26 mouse cellular contexts compared by ENCODE assay signal in genomic region chr3:84610183-84610710, GRCm38 (mm10). TPM values are rescaled to one million over a fixed set of nuclear protein-coding genes. Genes with fewer than 3 reads are reported as not detected.
DNase-seq lines count a peak whose midpoint lies in the region; ATAC-seq and TF ChIP-seq lines count a peak whose summit lies in the region.
"Had no signal": no experiment of that assay in that cellular context is flagged by ENCODE, and none has a peak within 500 bp of the region (broad histone marks: within the 10 kb centered on the region; RNA-seq: fewer than 3 reads in every experiment).

No protein-coding gene starts in this region.

- no peak for TF ChIP-seq CTCF in small intestine, adult 2 months (IDR thresholded peaks at IDR 0.05; ENCODE audit: extremely low read depth, insufficient read length, insufficient replicate concordance, low read depth, low read length)

- TF ChIP-seq POLR2A in small intestine, adult 2 months (IDR thresholded peaks at IDR 0.05; ENCODE audit: low read depth, low read length) = no peak

- WGBS in intestine, embryonic 16.5 days = 58% methylated on average over 9 of the region's 9 CpGs
- WGBS in kidney, embryonic 15.5 days = 53% methylated on average over 9 of the region's 9 CpGs
- 28% methylated on average over 9 of the region's 9 CpGs for WGBS in small intestine, adult 2 months
- WGBS in forebrain, embryonic 14.5 days = 86% methylated on average over 9 of the region's 9 CpGs

- peak; percentile 94 for ATAC-seq in intestine, embryonic 16.5 days
- peak; percentile 89 for ATAC-seq in kidney, embryonic 15.5 days (replicated peaks; ENCODE audit: low FRiP score)
- ATAC-seq in forebrain, embryonic 14.5 days = no peak
- ATAC-seq: forebrain, embryonic 16.5 days had no signal

- H3K36me3 ChIP-seq in ES-E14 (ENCODE audit: control insufficient read depth, insufficient read depth, low read length, poor library complexity, severe bottlenecking) = no peaks in the 10 kb centered on the region
- H3K36me3 ChIP-seq in intestine, embryonic 16.5 days (ENCODE audit: control insufficient read depth, insufficient read depth, low read length) = no peaks in the 10 kb centered on the region
- no peaks in the 10 kb centered on the region for H3K36me3 ChIP-seq in kidney, embryonic 15.5 days
- no peaks in the 10 kb centered on the region for H3K36me3 ChIP-seq in small intestine, adult 2 months (ENCODE audit: control insufficient read depth, insufficient read depth, low read length)
- H3K36me3 ChIP-seq in forebrain, embryonic 14.5 days (ENCODE audit: control insufficient read depth, insufficient read depth, low read length) = no peaks in the 10 kb centered on the region
- H3K36me3 ChIP-seq: G1E; heart, embryonic 13.5 days; lung, embryonic 15.5 days had no signal

- no peak for DNase-seq in ES-E14 (ENCODE audit: low read depth, low spot score)
- DNase-seq in cerebellum, adult 8-10 months = no peak
- no peak for DNase-seq in cerebellum, postnatal 36 days
- DNase-seq in forebrain, embryonic 14.5 days (ENCODE audit: low spot score) = no peak
- DNase-seq: adrenal gland, postnatal 10 days; cerebellum, adult 11 months; gastrocnemius, adult 2 months; left cerebral cortex, postnatal 4 days; midbrain, embryonic 14.5 days; right cerebral cortex, postnatal 4 days; thymus, adult 18-20 months had no signal

- H3K9ac ChIP-seq in ES-E14 (ENCODE audit: insufficient read depth, low read depth, low read length, poor library complexity, severe bottlenecking) = no peak overlapping the region
- H3K9ac ChIP-seq in intestine, embryonic 16.5 days (ENCODE audit: low read depth, low read length) = no peak overlapping the region
- H3K9ac ChIP-seq in kidney, embryonic 15.5 days = no peak overlapping the region
- H3K9ac ChIP-seq in forebrain, embryonic 14.5 days (ENCODE audit: low read length) = no peak overlapping the region
- H3K9ac ChIP-seq: heart, embryonic 13.5 days; lung, embryonic 15.5 days had no signal

- in situ Hi-C loops in ES-E14 (cut with MboI; ENCODE audit: low sequenced_read_pairs in 2 of 2, unreplicated experiment in 2 of 2) = no loop called here

- H3K9me3 ChIP-seq in ES-E14 (ENCODE audit: control insufficient read depth, insufficient read depth, low read depth, low read length) = no peaks in the 10 kb centered on the region
- H3K9me3 ChIP-seq in intestine, embryonic 16.5 days (ENCODE audit: control insufficient read depth, low read length) = no peaks in the 10 kb centered on the region
- H3K9me3 ChIP-seq in kidney, embryonic 15.5 days (replicated peaks) = 0 out of 2 replicates have a peak, but pooled peaks cover 8% of the 10 kb centered on the region
- no peaks in the 10 kb centered on the region for H3K9me3 ChIP-seq in forebrain, embryonic 14.5 days (replicated peaks; ENCODE audit: control insufficient read depth, low read length)
- H3K9me3 ChIP-seq: lung, embryonic 15.5 days had no signal

- no peak overlapping the region for H3K4me3 ChIP-seq in ES-E14 (ENCODE audit: insufficient read depth in 1 of 2, low read depth in 1 of 2, low read length in 2 of 2, poor library complexity in 1 of 2, severe bottlenecking in 1 of 2)
- no peak overlapping the region for H3K4me3 ChIP-seq in intestine, embryonic 16.5 days (ENCODE audit: low read length)
- no peak overlapping the region for H3K4me3 ChIP-seq in kidney, embryonic 15.5 days (replicated peaks)
- H3K4me3 ChIP-seq in small intestine, adult 2 months (ENCODE audit: low read depth, low read length) = no peak overlapping the region
- no peak overlapping the region for H3K4me3 ChIP-seq in forebrain, embryonic 14.5 days (ENCODE audit: low read depth, low read length)
- H3K4me3 ChIP-seq: erythroblast, embryonic 14.5 days; gastrocnemius, adult 2 months; heart, embryonic 13.5 days; lung, embryonic 15.5 days had no signal

- 0 out of 2 replicates have a peak overlapping the region, but pooled peaks have one; percentile 5 for H3K27ac ChIP-seq in ES-E14 (ENCODE audit: insufficient read depth, low read depth, low read length, poor library complexity, severe bottlenecking)
- peak overlapping the region; percentile 48 for H3K27ac ChIP-seq in intestine, embryonic 16.5 days (ENCODE audit: low read length)
- no peak overlapping the region for H3K27ac ChIP-seq in kidney, embryonic 15.5 days
- peak overlapping the region; percentile 96 for H3K27ac ChIP-seq in small intestine, adult 2 months (ENCODE audit: insufficient read depth, low read depth, low read length)
- no peak overlapping the region for H3K27ac ChIP-seq in forebrain, embryonic 14.5 days (ENCODE audit: low read depth, low read length)
- H3K27ac ChIP-seq: gastrocnemius, adult 2 months; heart, embryonic 13.5 days; lung, embryonic 15.5 days; macrophage had no signal

- H3K4me1 ChIP-seq in ES-E14 (ENCODE audit: control insufficient read depth in 2 of 2, insufficient read depth in 2 of 2, low read length in 2 of 2, poor library complexity in 1 of 2) = no peaks in the 10 kb centered on the region
- no peaks in the 10 kb centered on the region for H3K4me1 ChIP-seq in intestine, embryonic 16.5 days (ENCODE audit: control insufficient read depth, insufficient read depth, low read length)
- H3K4me1 ChIP-seq in kidney, embryonic 15.5 days = no peaks in the 10 kb centered on the region
- peaks cover 10% of the 10 kb centered on the region; the same call in 1 of the 2 replicates for H3K4me1 ChIP-seq in small intestine, adult 2 months (ENCODE audit: control insufficient read depth, insufficient read depth, insufficient read length, low read length)
- H3K4me1 ChIP-seq in forebrain, embryonic 14.5 days (ENCODE audit: control insufficient read depth, insufficient read depth, low read length) = no peaks in the 10 kb centered on the region
- H3K4me1 ChIP-seq: heart, embryonic 13.5 days; lung, embryonic 15.5 days had no signal

- H3K4me2 ChIP-seq in intestine, embryonic 16.5 days (ENCODE audit: low read depth, low read length) = no peak overlapping the region
- H3K4me2 ChIP-seq in kidney, embryonic 15.5 days = no peak overlapping the region
- H3K4me2 ChIP-seq in forebrain, embryonic 14.5 days (ENCODE audit: low read length) = no peak overlapping the region
- H3K4me2 ChIP-seq: heart, embryonic 13.5 days; liver, embryonic 11.5 days; lung, embryonic 15.5 days had no signal

- no peaks in the 10 kb centered on the region for H3K27me3 ChIP-seq in intestine, embryonic 16.5 days (replicated peaks; ENCODE audit: control insufficient read depth, insufficient read depth, low read length)
- H3K27me3 ChIP-seq in kidney, embryonic 15.5 days = no peaks in the 10 kb centered on the region
- H3K27me3 ChIP-seq in small intestine, adult 2 months (ENCODE audit: control insufficient read depth, insufficient read depth, low read length) = no peaks in the 10 kb centered on the region
- no peaks in the 10 kb centered on the region for H3K27me3 ChIP-seq in forebrain, embryonic 14.5 days (replicated peaks; ENCODE audit: control insufficient read depth, insufficient read depth, low read length)
- H3K27me3 ChIP-seq: heart, embryonic 13.5 days; lung, embryonic 15.5 days had no signal

TF ChIP-seq in ES-E14, 5 proteins besides CTCF, POLR2A, EP300 and RAD21:
- TF ChIP-seq MAFK (IDR thresholded peaks at IDR 0.05; ENCODE audit: insufficient read depth, low read depth, low read length) = peak; percentile 31; the same call in 1 of the 2 replicates
- no peak for TF ChIP-seq ZC3H11A (IDR thresholded peaks at IDR 0.05; ENCODE audit: borderline replicate concordance, low read depth, low read length)

RNA-seq across cellular contexts. Expression of gene Tigd4, which starts 16.9 kb away (rescaled TPM):
- not detected in 2 replicates for total RNA-seq in ES-E14 (2012; rRNA removed)
- not detected in 2 replicates for polyA plus RNA-seq in intestine, embryonic 16.5 days (2015; fragmentation: Nextera tagmentation; extraction: Ambion mirVana)
- 0.06 and 0.26 TPM in 2 replicates for polyA plus RNA-seq in kidney, embryonic 15.5 days (2015; fragmentation: Nextera tagmentation; extraction: Ambion mirVana)
- 0.04 TPM in 1 of 2 replicates, not detected in the other for polyA plus RNA-seq in small intestine, adult 2 months (2012; rRNA removed)
- not detected in 2 replicates for polyA plus RNA-seq in forebrain, embryonic 14.5 days (2014; fragmentation: Nextera tagmentation; extraction: Ambion mirVana)
- total RNA-seq: common myeloid progenitor, adult 5-6 weeks; granulocyte monocyte progenitor cell, adult 5-6 weeks; layer of hippocampus, postnatal 25 days; left cerebral cortex, postnatal 4 days; neutrophil, adult 5-6 weeks had no signal
- polyA plus RNA-seq: erythroblast, embryonic 14.5 days; G1E; intestine, embryonic 14.5 days; liver, embryonic 11.5 days; macrophage; midbrain, embryonic 14.5 days had no signal

RNA-seq across cellular contexts. Expression of gene Arfip1, which starts 27.8 kb away (rescaled TPM):
- 10.5 and 17.4 TPM in 2 replicates for total RNA-seq in ES-E14 (2012; rRNA removed)
- 49.0 and 50.8 TPM in 2 replicates for polyA plus RNA-seq in intestine, embryonic 16.5 days (2015; fragmentation: Nextera tagmentation; extraction: Ambion mirVana)
- 48.1 and 53.8 TPM in 2 replicates for polyA plus RNA-seq in kidney, embryonic 15.5 days (2015; fragmentation: Nextera tagmentation; extraction: Ambion mirVana)
- polyA plus RNA-seq in small intestine, adult 2 months (2012; rRNA removed) = 4.5 and 5.6 TPM in 2 replicates
- 24.2 and 26.9 TPM in 2 replicates for polyA plus RNA-seq in forebrain, embryonic 14.5 days (2014; fragmentation: Nextera tagmentation; extraction: Ambion mirVana)

RNA-seq across cellular contexts. Expression of gene Tmem154, which starts 55.7 kb away (rescaled TPM):
- total RNA-seq in ES-E14 (2012; rRNA removed) = 0.31 and 0.53 TPM in 2 replicates
- 1.2 and 1.3 TPM in 2 replicates for polyA plus RNA-seq in intestine, embryonic 16.5 days (2015; fragmentation: Nextera tagmentation; extraction: Ambion mirVana)
- polyA plus RNA-seq in kidney, embryonic 15.5 days (2015; fragmentation: Nextera tagmentation; extraction: Ambion mirVana) = 0.64 and 0.73 TPM in 2 replicates
- polyA plus RNA-seq in small intestine, adult 2 months (2012; rRNA removed) = 1.5 and 2.0 TPM in 2 replicates
- polyA plus RNA-seq in forebrain, embryonic 14.5 days (2014; fragmentation: Nextera tagmentation; extraction: Ambion mirVana) = 0.95 and 0.96 TPM in 2 replicates

Comparison
In these comparisons a context has a peak if more than half of its experiments do, and no peak if none do; other contexts are left out.
1. H3K27ac ChIP-seq: peak in ES-E14 (single experiment), intestine, embryonic 16.5 days (single experiment) and small intestine, adult 2 months (single experiment); none in kidney, embryonic 15.5 days (single experiment) and forebrain, embryonic 14.5 days (single experiment).